In genomic region chr1:106194263-106194662, GRCm38 (mm10) we compare ENCODE assay signal across 22 mouse cellular contexts. TPM values are rescaled to one million over a fixed set of nuclear protein-coding genes. Genes with fewer than 3 reads are reported as not detected.
DNase-seq lines count a peak whose midpoint lies in the region; ATAC-seq and TF ChIP-seq lines count a peak whose summit lies in the region.
"Had no signal": no experiment of that assay in that cellular context is flagged by ENCODE, and none has a peak within 500 bp of the region (broad histone marks: within the 10 kb centered on the region; RNA-seq: fewer than 3 reads in every experiment).

No protein-coding gene starts in this region.

- no peak for TF ChIP-seq EP300 in heart, adult 2 months (IDR thresholded peaks at IDR 0.05; ENCODE audit: insufficient read depth, low read depth, low read length)

- no peak for TF ChIP-seq POLR2A in heart, adult 2 months (IDR thresholded peaks at IDR 0.05; ENCODE audit: insufficient read depth, low read depth, low read length)

- H3K36me3 ChIP-seq in heart, embryonic 13.5 days, result no peaks in the 10 kb centered on the region
- peaks cover 16% of the 10 kb centered on the region for H3K36me3 ChIP-seq in heart, adult 2 months (ENCODE audit: control insufficient read depth, insufficient read depth, low read length)
- no peaks in the 10 kb centered on the region for H3K36me3 ChIP-seq in kidney, postnatal 0 days (ENCODE audit: insufficient read depth, low read length)
- no peaks in the 10 kb centered on the region for H3K36me3 ChIP-seq in intestine, embryonic 16.5 days (ENCODE audit: control insufficient read depth, insufficient read depth, low read length)
- H3K36me3 ChIP-seq: embryonic facial prominence, embryonic 13.5 days; embryonic facial prominence, embryonic 15.5 days; forebrain, embryonic 10.5 days; forebrain, embryonic 12.5 days had no signal

- WGBS in heart, embryonic 13.5 days, result 71% methylated on average over 3 of the region's 3 CpGs
- WGBS in heart, adult 2 months, result 88% methylated on average over 3 of the region's 3 CpGs
- 50% methylated on average over 3 of the region's 3 CpGs for WGBS in kidney, postnatal 0 days
- WGBS in intestine, embryonic 16.5 days, result 45% methylated on average over 3 of the region's 3 CpGs

- H3K27ac ChIP-seq in heart, embryonic 13.5 days (replicated peaks), result peak overlapping the region; percentile 78
- no peak overlapping the region for H3K27ac ChIP-seq in heart, adult 2 months
- no peak overlapping the region for H3K27ac ChIP-seq in kidney, postnatal 0 days
- no peak overlapping the region for H3K27ac ChIP-seq in intestine, embryonic 16.5 days (ENCODE audit: low read length)
- H3K27ac ChIP-seq: embryonic facial prominence, embryonic 13.5 days; embryonic facial prominence, embryonic 15.5 days; forebrain, embryonic 10.5 days; forebrain, embryonic 12.5 days had no signal

- DNase-seq in heart, adult 2 months, result no peak
- peak; percentile 34 for DNase-seq in kidney, postnatal 0 days (ENCODE audit: low spot score)
- DNase-seq in kidney, adult 9 months, result no peak
- no peak for DNase-seq in spleen, postnatal 4 days (ENCODE audit: low spot score in 2 of 2)
- DNase-seq: adrenal gland, adult 2 months; adrenal gland, postnatal 10 days; adrenal gland, postnatal 25 days; cerebellum, adult 11 months; cerebellum, adult 18-20 months; cerebellum, adult 8-10 months; cerebellum, adult 9-11 months; cerebellum, postnatal 14 days; cerebellum, postnatal 36 days; embryo, embryonic 11 days had no signal

- no peak overlapping the region for H3K4me3 ChIP-seq in heart, embryonic 13.5 days
- no peak overlapping the region for H3K4me3 ChIP-seq in heart, adult 2 months
- H3K4me3 ChIP-seq in kidney, postnatal 0 days (replicated peaks; ENCODE audit: low read depth, low read length), result no peak overlapping the region
- H3K4me3 ChIP-seq in intestine, embryonic 16.5 days (ENCODE audit: low read length), result no peak overlapping the region
- H3K4me3 ChIP-seq: embryonic facial prominence, embryonic 13.5 days; embryonic facial prominence, embryonic 15.5 days; erythroblast, embryonic 14.5 days; forebrain, embryonic 10.5 days; forebrain, embryonic 12.5 days had no signal

- H3K9me3 ChIP-seq in heart, embryonic 13.5 days, result no peaks in the 10 kb centered on the region
- no peaks in the 10 kb centered on the region for H3K9me3 ChIP-seq in kidney, postnatal 0 days (replicated peaks; ENCODE audit: low read length)
- H3K9me3 ChIP-seq in intestine, embryonic 16.5 days (ENCODE audit: control insufficient read depth, low read length), result no peaks in the 10 kb centered on the region
- H3K9me3 ChIP-seq: embryonic facial prominence, embryonic 13.5 days; embryonic facial prominence, embryonic 15.5 days; forebrain, embryonic 10.5 days; forebrain, embryonic 12.5 days had no signal

- H3K4me1 ChIP-seq in heart, embryonic 13.5 days, result peaks cover 62% of the 10 kb centered on the region
- H3K4me1 ChIP-seq in heart, adult 2 months (ENCODE audit: control insufficient read depth, insufficient read depth, low read length), result peaks cover 17% of the 10 kb centered on the region
- peaks cover 4% of the 10 kb centered on the region; the same call in 1 of the 2 replicates for H3K4me1 ChIP-seq in kidney, postnatal 0 days (replicated peaks; ENCODE audit: insufficient read depth, low read length)
- peaks cover 18% of the 10 kb centered on the region for H3K4me1 ChIP-seq in intestine, embryonic 16.5 days (ENCODE audit: control insufficient read depth, insufficient read depth, low read length)

- no peaks in the 10 kb centered on the region for H3K27me3 ChIP-seq in heart, embryonic 13.5 days (replicated peaks)
- H3K27me3 ChIP-seq in heart, adult 2 months (ENCODE audit: control insufficient read depth, insufficient read depth, low read length), result no peaks in the 10 kb centered on the region
- no peaks in the 10 kb centered on the region for H3K27me3 ChIP-seq in kidney, postnatal 0 days (ENCODE audit: insufficient read depth, low read length)
- no peaks in the 10 kb centered on the region for H3K27me3 ChIP-seq in intestine, embryonic 16.5 days (replicated peaks; ENCODE audit: control insufficient read depth, insufficient read depth, low read length)
- H3K27me3 ChIP-seq: embryonic facial prominence, embryonic 13.5 days; embryonic facial prominence, embryonic 15.5 days; forebrain, embryonic 12.5 days had no signal

- ATAC-seq in heart, embryonic 13.5 days (ENCODE audit: extremely low read depth, insufficient number of reproducible peaks, low FRiP score, low TSS enrichment), result no peak
- ATAC-seq in kidney, postnatal 0 days (replicated peaks; ENCODE audit: low FRiP score, low read depth), result no peak
- ATAC-seq in intestine, embryonic 16.5 days, result peak; percentile 50
- ATAC-seq: forebrain, embryonic 14.5 days had no signal

- no peak for TF ChIP-seq CTCF in heart, adult 2 months (IDR thresholded peaks at IDR 0.05)
- no peak for TF ChIP-seq CTCF in kidney, postnatal 0 days (IDR thresholded peaks at IDR 0.05; ENCODE audit: low read depth)

- H3K79me2 ChIP-seq in heart, adult 2 months (replicated peaks; ENCODE audit: control insufficient read depth, insufficient read depth, low read length), result peaks cover 9% of the 10 kb centered on the region

- no peak overlapping the region for H3K9ac ChIP-seq in heart, embryonic 13.5 days
- H3K9ac ChIP-seq in heart, adult 2 months (ENCODE audit: low read depth, low read length), result no peak overlapping the region
- no peak overlapping the region for H3K9ac ChIP-seq in kidney, postnatal 0 days (ENCODE audit: low read depth, low read length)
- H3K9ac ChIP-seq in intestine, embryonic 16.5 days (ENCODE audit: low read depth, low read length), result no peak overlapping the region
- H3K9ac ChIP-seq: embryonic facial prominence, embryonic 13.5 days; embryonic facial prominence, embryonic 15.5 days; forebrain, embryonic 12.5 days had no signal

- intact Hi-C loops in heart, adult 2 months (cut with DNase I), result no loop called here

- no peak overlapping the region for H3K4me2 ChIP-seq in heart, embryonic 13.5 days
- no peak overlapping the region for H3K4me2 ChIP-seq in kidney, postnatal 0 days (ENCODE audit: low read length)
- H3K4me2 ChIP-seq in intestine, embryonic 16.5 days (ENCODE audit: low read depth, low read length), result no peak overlapping the region
- H3K4me2 ChIP-seq: embryonic facial prominence, embryonic 13.5 days; embryonic facial prominence, embryonic 15.5 days; forebrain, embryonic 12.5 days had no signal

RNA-seq across cellular contexts. Expression of gene Phlpp1, which starts 22.7 kb away (rescaled TPM):
- 3.9 and 4.6 TPM in 2 replicates for polyA plus RNA-seq in heart, embryonic 13.5 days (2015; fragmentation: Nextera tagmentation; extraction: Ambion mirVana)
- 10 to 100 TPM; 16.3 to 17.2 TPM for total RNA-seq in heart, adult 2 months (2021)
- 9.6 and 15.6 TPM in 2 replicates for polyA plus RNA-seq in heart, adult 2 months (2012; rRNA removed)
- 2.7 and 2.9 TPM in 2 replicates for polyA plus RNA-seq in kidney, postnatal 0 days (2015; fragmentation: Nextera tagmentation; extraction: Ambion mirVana)
- 2.7 and 2.9 TPM in 2 replicates for polyA plus RNA-seq in intestine, embryonic 16.5 days (2015; fragmentation: Nextera tagmentation; extraction: Ambion mirVana)
